Mouse (Mus musculus): ENCODE measurements around the gene Fads3. TPM values are rescaled to one million over a fixed set of nuclear protein-coding genes. Genes with fewer than 3 reads are reported as not detected.

The Fads3 gene
- total and polyA plus RNA-seq, 3 experiments = 2.3 to 11.2 TPM; not detected in 1

DNA sequence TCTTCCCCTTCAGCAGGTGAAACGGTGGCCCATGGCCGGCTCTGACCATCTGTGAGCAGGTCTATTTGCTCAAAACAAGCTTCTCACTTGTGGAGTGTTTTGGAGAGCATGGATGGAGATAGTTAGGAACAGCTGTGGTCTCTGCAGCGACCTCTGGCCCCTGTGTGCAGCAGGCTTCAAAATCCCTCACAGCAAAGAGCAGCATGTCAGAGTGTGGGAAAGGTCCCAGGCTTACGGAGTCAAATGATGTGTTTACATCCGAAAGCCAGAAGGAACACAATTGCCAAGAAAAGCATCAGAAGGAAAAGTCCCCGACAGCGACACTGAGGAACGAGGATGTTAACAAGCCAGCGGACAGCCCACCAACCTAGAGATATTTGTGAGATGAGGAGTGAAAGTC, 44.1 kb downstream of the Fads3 start:
- H3K27me3 ChIP-seq (ENCODE audit: control insufficient read depth in 1 of 2, insufficient read depth in 2 of 2, low read length in 2 of 2) = no peaks in the 10 kb centered on the region
- DNase-seq (ENCODE audit: low read depth, low spot score) = no peak
- peaks cover 0 to 28% of the 10 kb centered on the region in 2 experiments; a peak in 2 of 4 replicates for H3K36me3 ChIP-seq (ENCODE audit: control insufficient read depth in 1 of 2, insufficient read depth in 2 of 2, low read length in 2 of 2)
- TF ChIP-seq MAX (IDR thresholded peaks at IDR 0.05; ENCODE audit: low read length) (no peak), ZKSCAN1 (IDR thresholded peaks at IDR 0.05; ENCODE audit: low read depth, low read length) (no peak), EP300 (IDR thresholded peaks at IDR 0.05; ENCODE audit: low read depth in 1 of 2, low read length in 2 of 2) (no peak), MYC (IDR thresholded peaks at IDR 0.05; ENCODE audit: low read depth, low read length) (no peak), NRF1 (IDR thresholded peaks at IDR 0.05; ENCODE audit: insufficient read depth, low read depth, low read length, poor library complexity, severe bottlenecking) (no peak), ZMIZ1 (IDR thresholded peaks at IDR 0.05; ENCODE audit: low read depth, low read length) (no peak), UBTF (IDR thresholded peaks at IDR 0.05; ENCODE audit: borderline replicate concordance, insufficient read depth, low read depth, low read length) (no peak), USF2 (IDR thresholded peaks at IDR 0.05; ENCODE audit: borderline replicate concordance in 1 of 2, insufficient read depth in 1 of 2, low read depth in 1 of 2, low read length in 2 of 2) (no peak), MYB (IDR thresholded peaks at IDR 0.05; ENCODE audit: low read depth, low read length) (no peak), KAT2A (conservative IDR thresholded peaks at IDR 0.05; ENCODE audit: low read depth, low read length) (no peak), MEF2A (IDR thresholded peaks at IDR 0.05; ENCODE audit: extremely low read depth, insufficient replicate concordance, low read depth, low read length, poor library complexity, severe bottlenecking) (no peak), HCFC1 (IDR thresholded peaks at IDR 0.05; ENCODE audit: low read depth, low read length) (no peak)
- H3K4me1 ChIP-seq (ENCODE audit: control insufficient read depth in 1 of 2, insufficient read depth in 2 of 2, low read length in 2 of 2) = no peaks in the 10 kb centered on the region
- no peaks in the 10 kb centered on the region for H3K79me2 ChIP-seq (ENCODE audit: control insufficient read depth, insufficient read depth, low read length, poor library complexity)
- H3K27ac ChIP-seq (ENCODE audit: control insufficient read depth, low read depth, low read length) = no peak overlapping the region
- H3K9me3 ChIP-seq (replicated peaks; ENCODE audit: insufficient read depth, low read length) = no peaks in the 10 kb centered on the region
- no peak overlapping the region for H3K9ac ChIP-seq (ENCODE audit: control insufficient read depth, low read depth, low read length, poor library complexity, severe bottlenecking)
- H3K4me3 ChIP-seq (ENCODE audit: control insufficient read depth in 1 of 2, insufficient read depth in 1 of 2, low read depth in 2 of 2, low read length in 2 of 2) = no peak overlapping the region

DNA sequence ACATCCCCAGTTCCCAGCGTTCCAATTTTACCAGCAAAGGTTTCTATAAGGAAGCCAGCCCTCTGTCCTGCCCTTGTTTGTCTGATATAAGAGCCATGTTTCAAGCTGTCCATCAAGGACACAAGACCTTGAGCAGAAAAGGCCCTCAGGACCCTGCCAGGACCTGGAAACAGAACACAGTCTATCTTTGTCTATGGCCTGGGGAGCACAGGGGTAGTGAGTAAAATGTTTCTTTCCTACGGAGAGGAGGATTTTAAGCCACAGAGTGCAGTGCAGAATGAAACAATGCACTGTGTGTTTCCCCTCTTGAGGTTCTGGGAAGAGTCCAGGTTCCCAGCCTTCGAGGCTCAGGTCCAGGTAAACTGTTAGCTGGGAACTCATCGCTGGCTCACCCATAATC, 45.6 kb downstream of the Fads3 start:
- TF ChIP-seq KAT2A (conservative IDR thresholded peaks at IDR 0.05; ENCODE audit: low read depth, low read length) (no peak), CHD1 (IDR thresholded peaks at IDR 0.05; ENCODE audit: low read depth, low read length) (no peak), TBP (IDR thresholded peaks at IDR 0.05; ENCODE audit: low read depth, low read length) (no peak), NRF1 (IDR thresholded peaks at IDR 0.05; ENCODE audit: insufficient read depth, low read depth, low read length, poor library complexity, severe bottlenecking) (no peak), GATA1 (IDR thresholded peaks at IDR 0.05; ENCODE audit: low read depth, low read length) (no peak), GABPA (IDR thresholded peaks at IDR 0.05; ENCODE audit: low read depth, low read length) (no peak), NELFE (IDR thresholded peaks at IDR 0.05; ENCODE audit: low read depth, low read length) (no peak), RAD21 (IDR thresholded peaks at IDR 0.05; ENCODE audit: low read depth, low read length) (no peak), ZNF384 (IDR thresholded peaks at IDR 0.05; ENCODE audit: low read depth, low read length) (no peak), USF1 (IDR thresholded peaks at IDR 0.05; ENCODE audit: low read depth, low read length) (no peak), TCF12 (IDR thresholded peaks at IDR 0.05; ENCODE audit: low read depth, low read length) (no peak), MAFK (IDR thresholded peaks at IDR 0.05; ENCODE audit: borderline replicate concordance, low read depth, low read length) (no peak), ZMIZ1 (IDR thresholded peaks at IDR 0.05; ENCODE audit: low read depth, low read length) (no peak)
- Histone ChIP-seq H3K4me3 (ENCODE audit: control insufficient read depth in 1 of 2, insufficient read depth in 1 of 2, low read depth in 2 of 2, low read length in 2 of 2) (no peak overlapping the region), H3K27ac (ENCODE audit: control insufficient read depth, low read depth, low read length) (no peak overlapping the region), H3K9ac (ENCODE audit: control insufficient read depth, low read depth, low read length, poor library complexity, severe bottlenecking) (no peak overlapping the region), H3K9me3 (replicated peaks; ENCODE audit: insufficient read depth, low read length) (no peaks in the 10 kb centered on the region), H3K27me3 (ENCODE audit: control insufficient read depth in 1 of 2, insufficient read depth in 2 of 2, low read length in 2 of 2) (no peaks in the 10 kb centered on the region), H3K79me2 (ENCODE audit: control insufficient read depth, insufficient read depth, low read length, poor library complexity) (no peaks in the 10 kb centered on the region), H3K4me1 (ENCODE audit: control insufficient read depth in 1 of 2, insufficient read depth in 2 of 2, low read length in 2 of 2) (no peaks in the 10 kb centered on the region), H3K36me3 (ENCODE audit: control insufficient read depth in 1 of 2, insufficient read depth in 2 of 2, low read length in 2 of 2) (peaks cover 0 to 21% of the 10 kb centered on the region in 2 experiments; a peak in 2 of 4 replicates)
- DNase-seq (ENCODE audit: low read depth, low spot score) = no peak

Measured in MEL (cell line).